Mouse (Mus musculus): ENCODE results near the gene Il17rb.

The Il17rb gene

GRCm38 (mm10) chr14:29968075-29968821 is 40.4 kb downstream of the Il17rb start, which contains the start of gene Selenok:
TSS of gene Selenok (plus strand) at chr14:29968308.
- DNase-seq (ENCODE audit: low read depth in 1 of 2, low spot score in 2 of 2) = peak; percentile 86 to 89

- DNase-seq (ENCODE audit: low read depth in 1 of 2, low spot score in 2 of 2) = no peak
Observed at GRCm38 (mm10) chr14:29967611-29968010, 41.1 kb downstream of the Il17rb start.

GRCm38 (mm10) chr14:29957393-29957792 is 51.3 kb downstream of the Il17rb start:
- DNase-seq (ENCODE audit: low read depth in 1 of 2, low spot score in 2 of 2) = no peak

GRCm38 (mm10) chr14:29950805-29951204 is 57.9 kb downstream of the Il17rb start:
- peak; percentile 23 to 50 for DNase-seq (ENCODE audit: low read depth in 1 of 2, low spot score in 2 of 2)

GRCm38 (mm10) chr14:29946761-29947309 is 61.9 kb downstream of the Il17rb start:
- no peak for DNase-seq (ENCODE audit: low read depth in 1 of 2, low spot score in 2 of 2)
